8 mouse cellular contexts compared by ENCODE assay signal in genomic region chr8:4493686-4494440, GRCm38 (mm10). TPM values are rescaled to one million over a fixed set of nuclear protein-coding genes. Genes with fewer than 3 reads are reported as not detected.
DNase-seq lines count a peak whose midpoint lies in the region; ATAC-seq and TF ChIP-seq lines count a peak whose summit lies in the region.

No protein-coding gene starts in this region.

- ATAC-seq in limb, embryonic 11.5 days (ENCODE audit: insufficient number of reproducible peaks, low FRiP score, low TSS enrichment, low read depth): peak; percentile 28; the same call in 1 of the 2 replicates
- peak; percentile 54 for ATAC-seq in midbrain, embryonic 11.5 days (ENCODE audit: low FRiP score)

- no peaks in the 10 kb centered on the region; the same call in 1 of the 2 replicates for H3K27me3 ChIP-seq in embryonic facial prominence, embryonic 10.5 days (replicated peaks; ENCODE audit: low read depth, poor library complexity, severe bottlenecking)
- no peaks in the 10 kb centered on the region for H3K27me3 ChIP-seq in heart, adult 2 months (ENCODE audit: control insufficient read depth, insufficient read depth, low read length)
- no peaks in the 10 kb centered on the region for H3K27me3 ChIP-seq in limb, embryonic 11.5 days (ENCODE audit: control insufficient read depth, insufficient read depth, low read length)
- no peaks in the 10 kb centered on the region for H3K27me3 ChIP-seq in midbrain, embryonic 11.5 days (ENCODE audit: control insufficient read depth, insufficient read depth, low read length)

- H3K36me3 ChIP-seq in embryonic facial prominence, embryonic 10.5 days (replicated peaks): no peaks in the 10 kb centered on the region
- H3K36me3 ChIP-seq in heart, adult 2 months (ENCODE audit: control insufficient read depth, insufficient read depth, low read length): no peaks in the 10 kb centered on the region
- 0 out of 2 replicates have a peak, but pooled peaks cover 3% of the 10 kb centered on the region for H3K36me3 ChIP-seq in limb, embryonic 11.5 days (ENCODE audit: control insufficient read depth, insufficient read depth, low read length)
- H3K36me3 ChIP-seq in midbrain, embryonic 11.5 days (ENCODE audit: control insufficient read depth, insufficient read depth, low read length): no peaks in the 10 kb centered on the region

- peak overlapping the region; percentile 82 for H3K9ac ChIP-seq in heart, adult 2 months (ENCODE audit: low read depth, low read length)
- H3K9ac ChIP-seq in limb, embryonic 11.5 days (ENCODE audit: low read length): peak overlapping the region; percentile 51
- peak overlapping the region; percentile 64 for H3K9ac ChIP-seq in midbrain, embryonic 11.5 days (ENCODE audit: low read length)

- peak overlapping the region; percentile 68 for H3K4me3 ChIP-seq in embryonic facial prominence, embryonic 10.5 days
- H3K4me3 ChIP-seq in heart, adult 2 months: peak overlapping the region; percentile 86
- peak overlapping the region; percentile 47 for H3K4me3 ChIP-seq in limb, embryonic 11.5 days (ENCODE audit: low read depth, low read length)
- peak overlapping the region; percentile 53 for H3K4me3 ChIP-seq in midbrain, embryonic 11.5 days (ENCODE audit: low read depth, low read length)

- no peak; the same call in 1 of the 2 replicates for TF ChIP-seq POLR2A in heart, adult 2 months (IDR thresholded peaks at IDR 0.05; ENCODE audit: insufficient read depth, low read depth, low read length)

- TF ChIP-seq EP300 in heart, adult 2 months (IDR thresholded peaks at IDR 0.05; ENCODE audit: insufficient read depth, low read depth, low read length): no peak

- H3K79me2 ChIP-seq in heart, adult 2 months (replicated peaks; ENCODE audit: control insufficient read depth, insufficient read depth, low read length): peaks cover 6% of the 10 kb centered on the region

- 12% methylated on average over 21 of the region's 21 CpGs for WGBS in embryonic facial prominence, embryonic 10.5 days
- WGBS in heart, adult 2 months: 5% methylated on average over 21 of the region's 21 CpGs
- WGBS in limb, embryonic 11.5 days: 17% methylated on average over 21 of the region's 21 CpGs
- 9% methylated on average over 21 of the region's 21 CpGs for WGBS in midbrain, embryonic 11.5 days

- intact Hi-C loops in heart, adult 2 months (cut with DNase I): loop anchor here (2.0 to 5.0 kb wide), 3 partner anchors 172 to 257 kb away; partner anchors contain the start of genes Gm49320 and Map2k7

- H3K9me3 ChIP-seq in embryonic facial prominence, embryonic 10.5 days: no peaks in the 10 kb centered on the region
- H3K9me3 ChIP-seq in limb, embryonic 11.5 days (ENCODE audit: control insufficient read depth, low read length): no peaks in the 10 kb centered on the region
- H3K9me3 ChIP-seq in midbrain, embryonic 11.5 days (ENCODE audit: control insufficient read depth, low read length): no peaks in the 10 kb centered on the region

- no peak for TF ChIP-seq CTCF in heart, adult 2 months (IDR thresholded peaks at IDR 0.05)

- peak overlapping the region; percentile 81 for H3K27ac ChIP-seq in embryonic facial prominence, embryonic 10.5 days (replicated peaks)
- peak overlapping the region; percentile 90 for H3K27ac ChIP-seq in heart, adult 2 months
- H3K27ac ChIP-seq in limb, embryonic 11.5 days (replicated peaks; ENCODE audit: low read depth, low read length): no peak overlapping the region; the same call in 1 of the 2 replicates
- H3K27ac ChIP-seq in midbrain, embryonic 11.5 days (ENCODE audit: low read depth, low read length): peak overlapping the region; percentile 30; the same call in 1 of the 2 replicates

- DNase-seq in embryo, embryonic 11 days: peak; percentile 50
- DNase-seq in embryo, embryonic 9.5 days (ENCODE audit: extremely low spot score): no peak
- no peak for DNase-seq in embryonic facial prominence, embryonic 10.5 days (ENCODE audit: low spot score)
- peak; percentile 73 to 78 for DNase-seq in heart, adult 2 months
- DNase-seq in kidney, adult 8-10 months: peak; percentile 30 to 31
- DNase-seq in limb, embryonic 11.5 days (ENCODE audit: low spot score): no peak
- DNase-seq in midbrain, embryonic 11.5 days (ENCODE audit: low spot score, missing footprints): no peak
- DNase-seq in spleen, postnatal 36 days (ENCODE audit: low spot score in 2 of 2): peak; percentile 8 to 29

- peak overlapping the region; percentile 86 for H3K4me2 ChIP-seq in limb, embryonic 11.5 days (ENCODE audit: low read depth, severe bottlenecking)
- H3K4me2 ChIP-seq in midbrain, embryonic 11.5 days: peak overlapping the region; percentile 85

- peaks cover 25% of the 10 kb centered on the region for H3K4me1 ChIP-seq in embryonic facial prominence, embryonic 10.5 days
- peaks cover 9% of the 10 kb centered on the region for H3K4me1 ChIP-seq in heart, adult 2 months (ENCODE audit: control insufficient read depth, insufficient read depth, low read length)
- no peaks in the 10 kb centered on the region for H3K4me1 ChIP-seq in limb, embryonic 11.5 days (ENCODE audit: control insufficient read depth, insufficient read depth, low read length)
- H3K4me1 ChIP-seq in midbrain, embryonic 11.5 days (ENCODE audit: control insufficient read depth, insufficient read depth, low read length): peaks cover 2% of the 10 kb centered on the region; the same call in 1 of the 2 replicates

RNA-seq across cellular contexts. Expression of gene Cers4, which starts 1.0 kb away (rescaled TPM):
- polyA plus RNA-seq in embryonic facial prominence, embryonic 10.5 days (2016; fragmentation: Nextera tagmentation; extraction: Ambion mirVana): 9.7 and 12.1 TPM in 2 replicates
- total RNA-seq in heart, adult 2 months (2021): 10 to 100 TPM; 33.2 to 33.6 TPM
- polyA plus RNA-seq in heart, adult 2 months (2012; rRNA removed): 89.8 and 92.8 TPM in 2 replicates
- polyA plus RNA-seq in limb, embryonic 11.5 days (2014; fragmentation: Nextera tagmentation; extraction: Ambion mirVana): 10.0 and 11.0 TPM in 2 replicates
- polyA plus RNA-seq in midbrain, embryonic 11.5 days (2014; fragmentation: Nextera tagmentation; extraction: Ambion mirVana): 12.7 and 15.0 TPM in 2 replicates

Comparison
In these comparisons a context has a peak if more than half of its experiments do, and no peak if none do; other contexts are left out.
1. DNase-seq: peak in embryo, embryonic 11 days (single experiment), heart, adult 2 months (2 of 2), kidney, adult 8-10 months (2 of 2) and spleen, postnatal 36 days (2 of 2); none in embryo, embryonic 9.5 days (single experiment), embryonic facial prominence, embryonic 10.5 days (single experiment), limb, embryonic 11.5 days (single experiment) and midbrain, embryonic 11.5 days (single experiment).
2. Peak in every context shown above with its lines, with median percentiles within 50 percentile points of each other: H3K4me3 ChIP-seq and H3K9ac ChIP-seq.